Mouse (Mus musculus) limb, embryonic 12.5 days (tissue): ENCODE measurements at regions not wholly inside any gene's neighbourhood (a gene's known extent, or its start where the extent isn't known, plus 50 kb on each side); places are given as distances from the start of the nearest gene placed in this dataset.

Experiments used
- ATAC-seq: fragments of 200-750 bp; cut with Nextera tagmentation; 2 replicates; pipeline ENCODE4 v1.8.0; 2017; ENCODE audit warnings: low read depth, moderate TSS enrichment; ENCODE audit not compliant: insufficient number of reproducible peaks, insufficient read depth, low FRiP score, low TSS enrichment
- H3K27ac ChIP-seq: fragments of 300-500 bp; sonication (generic); 2 replicates; pipeline ENCODE4 v1.5.1; 2016; ENCODE audit warnings: mild to moderate bottlenecking, moderate library complexity
- H3K27me3 ChIP-seq: fragments of 300-500 bp; sonication (generic); 2 replicates; pipeline ENCODE4 v1.6.1; 2016; ENCODE audit warnings: mild to moderate bottlenecking, moderate library complexity
- H3K36me3 ChIP-seq: fragments of 300-500 bp; sonication (generic); 2 replicates; pipeline ENCODE4 v1.6.1; 2016; ENCODE audit warnings: mild to moderate bottlenecking, moderate library complexity
- H3K4me1 ChIP-seq: fragments of 300-500 bp; sonication (generic); replicated peaks from 2 replicates; pipeline ENCODE4 v1.6.1; 2016
- H3K4me2 ChIP-seq: fragments of 300-500 bp; sonication (generic); 2 replicates; pipeline ENCODE4 v1.6.1; 2016; ENCODE audit warnings: mild to moderate bottlenecking, moderate library complexity
- H3K4me3 ChIP-seq: fragments of 300-500 bp; sonication (generic); replicated peaks from 2 replicates; pipeline ENCODE4 v1.5.1; 2016; ENCODE audit warnings: mild to moderate bottlenecking
- H3K9ac ChIP-seq: fragments of 300-500 bp; sonication (generic); replicated peaks from 2 replicates; pipeline ENCODE4 v1.6.1; 2016; ENCODE audit warnings: mild to moderate bottlenecking, moderate library complexity
- H3K9me3 ChIP-seq: fragments of 300-500 bp; sonication (generic); 2 replicates; pipeline ENCODE4 v1.6.1; 2016; ENCODE audit warnings: mild to moderate bottlenecking, moderate library complexity
- WGBS: fragments of 180-500 bp; shearing (Covaris S2); methylation state at CpG from one replicate; pipeline ENCODE4 v1.1.7; 2016; 5-methylcytosine and 5-hydroxymethylcytosine counted together

GRCm38 (mm10) chr10:83896160-83896559, 173.5 kb downstream of the 1500009L16Rik start:
- no peak overlapping the region for H3K4me3 ChIP-seq
- no peak overlapping the region for H3K4me2 ChIP-seq
- H3K9ac ChIP-seq: no peak overlapping the region
- H3K27me3 ChIP-seq: no peaks in the 10 kb centered on the region
- peaks cover 25% of the 10 kb centered on the region for H3K4me1 ChIP-seq
- 80% methylated on average over 5 of the region's 5 CpGs for WGBS
- H3K9me3 ChIP-seq: no peaks in the 10 kb centered on the region
- ATAC-seq: no peak
- H3K27ac ChIP-seq: peak overlapping the region; percentile 73
- no peaks in the 10 kb centered on the region for H3K36me3 ChIP-seq

GRCm38 (mm10) chr10:83897558-83897957, 174.9 kb downstream of the 1500009L16Rik start:
- Histone ChIP-seq H3K27ac (no peak overlapping the region), H3K27me3 (no peaks in the 10 kb centered on the region), H3K9me3 (no peaks in the 10 kb centered on the region), H3K9ac (no peak overlapping the region), H3K4me2 (no peak overlapping the region), H3K4me3 (no peak overlapping the region), H3K36me3 (no peaks in the 10 kb centered on the region), H3K4me1 (peaks cover 25% of the 10 kb centered on the region)
- no peak for ATAC-seq
- WGBS: 62% methylated on average over 6 of the region's 6 CpGs

GRCm38 (mm10) chr10:83906751-83907150, 184.1 kb downstream of the 1500009L16Rik start:
- WGBS: 84% methylated on average over 8 of the region's 8 CpGs
- H3K27ac ChIP-seq: no peak overlapping the region
- ATAC-seq: no peak

GRCm38 (mm10) chr10:83910649-83911370, 188.1 kb downstream of the 1500009L16Rik start:
- 84% methylated on average over 10 of the region's 10 CpGs for WGBS

More at GRCm38 (mm10) chr10:83906751-83907150, 184.1 kb downstream of the 1500009L16Rik start:
- Histone ChIP-seq H3K4me2 (no peak overlapping the region), H3K9ac (no peak overlapping the region), H3K9me3 (no peaks in the 10 kb centered on the region), H3K4me3 (no peak overlapping the region), H3K4me1 (0 out of 2 replicates have a peak, but pooled peaks cover 3% of the 10 kb centered on the region), H3K27me3 (no peaks in the 10 kb centered on the region), H3K36me3 (no peaks in the 10 kb centered on the region)

GRCm38 (mm10) chr10:83914401-83915132, 191.9 kb downstream of the 1500009L16Rik start:
- WGBS: 8% methylated on average over 12 of the region's 12 CpGs
- Histone ChIP-seq H3K4me3 (no peak overlapping the region), H3K27ac (peak overlapping the region; percentile 84; the same call in 1 of the 2 replicates), H3K36me3 (no peaks in the 10 kb centered on the region), H3K4me2 (peak overlapping the region; percentile 11; the same call in 1 of the 2 replicates), H3K27me3 (no peaks in the 10 kb centered on the region), H3K4me1 (peaks cover 24% of the 10 kb centered on the region), H3K9ac (no peak overlapping the region), H3K9me3 (0 out of 2 replicates have a peak, but pooled peaks cover 2% of the 10 kb centered on the region)
- ATAC-seq: peak; percentile 42; the same call in 1 of the 2 replicates

More at GRCm38 (mm10) chr10:83910649-83911370, 188.1 kb downstream of the 1500009L16Rik start:
- no peak overlapping the region for H3K4me2 ChIP-seq
- H3K36me3 ChIP-seq: no peaks in the 10 kb centered on the region
- peaks cover 21% of the 10 kb centered on the region for H3K4me1 ChIP-seq
- no peak for ATAC-seq
- no peaks in the 10 kb centered on the region for H3K27me3 ChIP-seq
- H3K9me3 ChIP-seq: no peaks in the 10 kb centered on the region
- H3K27ac ChIP-seq: no peak overlapping the region
- H3K4me3 ChIP-seq: no peak overlapping the region
- H3K9ac ChIP-seq: no peak overlapping the region

- Histone ChIP-seq H3K4me1 (peaks cover 24% of the 10 kb centered on the region), H3K4me3 (no peak overlapping the region), H3K4me2 (peak overlapping the region; percentile 11; the same call in 1 of the 2 replicates), H3K36me3 (no peaks in the 10 kb centered on the region), H3K9me3 (0 out of 2 replicates have a peak, but pooled peaks cover 3% of the 10 kb centered on the region), H3K27me3 (no peaks in the 10 kb centered on the region), H3K27ac (peak overlapping the region; percentile 84), H3K9ac (no peak overlapping the region)
- no peak for ATAC-seq
- WGBS: 20% methylated on average over 9 of the region's 9 CpGs
Observed at GRCm38 (mm10) chr10:83915133-83915730, 192.6 kb downstream of the 1500009L16Rik start.

- no peak overlapping the region for H3K4me2 ChIP-seq
- no peaks in the 10 kb centered on the region for H3K36me3 ChIP-seq
- no peaks in the 10 kb centered on the region for H3K9me3 ChIP-seq
- no peak overlapping the region for H3K9ac ChIP-seq
- no peak overlapping the region for H3K4me3 ChIP-seq
- peak overlapping the region; percentile 69 for H3K27ac ChIP-seq
- no peak for ATAC-seq
- no peaks in the 10 kb centered on the region for H3K27me3 ChIP-seq
- 48% methylated on average over 4 of the region's 4 CpGs for WGBS
- H3K4me1 ChIP-seq: peaks cover 10% of the 10 kb centered on the region
Observed at GRCm38 (mm10) chr10:83926990-83927389, 204.3 kb downstream of the 1500009L16Rik start.

GRCm38 (mm10) chr10:83927554-83927953, 204.9 kb downstream of the 1500009L16Rik start:
- no peak overlapping the region; the same call in 1 of the 2 replicates for H3K9ac ChIP-seq
- no peaks in the 10 kb centered on the region for H3K36me3 ChIP-seq
- H3K27me3 ChIP-seq: no peaks in the 10 kb centered on the region
- no peaks in the 10 kb centered on the region for H3K9me3 ChIP-seq
- H3K27ac ChIP-seq: peak overlapping the region; percentile 69
- WGBS: 57% methylated on average over 2 of the region's 2 CpGs
- peaks cover 10% of the 10 kb centered on the region for H3K4me1 ChIP-seq
- no peak overlapping the region for H3K4me3 ChIP-seq
- no peak overlapping the region for H3K4me2 ChIP-seq
- no peak for ATAC-seq

- Histone ChIP-seq H3K27me3 (no peaks in the 10 kb centered on the region), H3K9me3 (no peaks in the 10 kb centered on the region), H3K4me2 (no peak overlapping the region), H3K4me1 (peaks cover 10% of the 10 kb centered on the region), H3K9ac (no peak overlapping the region), H3K27ac (no peak overlapping the region), H3K4me3 (no peak overlapping the region), H3K36me3 (no peaks in the 10 kb centered on the region)
- 80% methylated on average over 3 of the region's 3 CpGs for WGBS
- ATAC-seq: no peak
Observed at GRCm38 (mm10) chr10:83931758-83932157, 209.1 kb downstream of the 1500009L16Rik start.

- Histone ChIP-seq H3K36me3 (no peaks in the 10 kb centered on the region), H3K9ac (no peak overlapping the region), H3K9me3 (no peaks in the 10 kb centered on the region), H3K27ac (no peak overlapping the region), H3K4me1 (no peaks in the 10 kb centered on the region), H3K4me3 (no peak overlapping the region), H3K27me3 (no peaks in the 10 kb centered on the region), H3K4me2 (no peak overlapping the region)
- no peak for ATAC-seq
- 76% methylated on average over 7 of the region's 7 CpGs for WGBS
Observed at GRCm38 (mm10) chr10:83933201-83933600, 210.5 kb downstream of the 1500009L16Rik start.

GRCm38 (mm10) chr10:83934498-83934897, 211.8 kb downstream of the 1500009L16Rik start:
- no peaks in the 10 kb centered on the region for H3K27me3 ChIP-seq
- H3K27ac ChIP-seq: no peak overlapping the region
- H3K4me2 ChIP-seq: no peak overlapping the region
- H3K9me3 ChIP-seq: no peaks in the 10 kb centered on the region
- no peak overlapping the region for H3K4me3 ChIP-seq
- 77% methylated on average over 3 of the region's 3 CpGs for WGBS
- no peaks in the 10 kb centered on the region for H3K4me1 ChIP-seq
- H3K36me3 ChIP-seq: no peaks in the 10 kb centered on the region
- H3K9ac ChIP-seq: no peak overlapping the region
- no peak for ATAC-seq
